Mouse (Mus musculus): ENCODE measurements around the gene H2-T23. TPM values are rescaled to one million over a fixed set of nuclear protein-coding genes. Genes with fewer than 3 reads are reported as not detected.

The H2-T23 gene
- polyA plus RNA-seq, 1 experiment from 2014 or later: 4.1 TPM

GRCm38 (mm10) chr17:35997713-35998510 lies 34.7 kb downstream of the H2-T23 start:
- Histone ChIP-seq H3K27ac (ENCODE audit: low read length) (no peak overlapping the region), H3K4me1 (ENCODE audit: control insufficient read depth, insufficient read depth, low read length) (peaks cover 19% of the 10 kb centered on the region), H3K9ac (ENCODE audit: low read depth, low read length) (no peak overlapping the region), H3K36me3 (ENCODE audit: control insufficient read depth, insufficient read depth, low read length) (no peaks in the 10 kb centered on the region), H3K4me3 (ENCODE audit: low read depth, low read length) (no peak overlapping the region), H3K4me2 (ENCODE audit: low read length) (no peak overlapping the region), H3K27me3 (ENCODE audit: control insufficient read depth, insufficient read depth, low read depth, low read length) (no peaks in the 10 kb centered on the region), H3K9me3 (replicated peaks; ENCODE audit: control insufficient read depth, low read length, poor library complexity, severe bottlenecking) (no peaks in the 10 kb centered on the region)
- 46% methylated on average over 12 of the region's 12 CpGs for WGBS
- no peak for ATAC-seq

- H3K4me1 ChIP-seq (ENCODE audit: control insufficient read depth, insufficient read depth, low read length): peaks cover 19% of the 10 kb centered on the region
- no peak overlapping the region for H3K27ac ChIP-seq (ENCODE audit: low read length)
- peak; percentile 61 for ATAC-seq
- H3K36me3 ChIP-seq (ENCODE audit: control insufficient read depth, insufficient read depth, low read length): no peaks in the 10 kb centered on the region
- H3K9ac ChIP-seq (ENCODE audit: low read depth, low read length): peak overlapping the region; percentile 28; the same call in 1 of the 2 replicates
- H3K9me3 ChIP-seq (replicated peaks; ENCODE audit: control insufficient read depth, low read length, poor library complexity, severe bottlenecking): no peaks in the 10 kb centered on the region
- H3K27me3 ChIP-seq (ENCODE audit: control insufficient read depth, insufficient read depth, low read depth, low read length): no peaks in the 10 kb centered on the region
- 1% methylated on average over 11 of the region's 11 CpGs for WGBS
- no peak overlapping the region; the same call in 1 of the 2 replicates for H3K4me3 ChIP-seq (ENCODE audit: low read depth, low read length)
- H3K4me2 ChIP-seq (ENCODE audit: low read length): peak overlapping the region; percentile 10; the same call in 1 of the 2 replicates
Measured at GRCm38 (mm10) chr17:35996949-35997348, 35.7 kb downstream of the H2-T23 start.

- 6% methylated on average over 14 of the region's 14 CpGs for WGBS
- H3K27ac ChIP-seq (ENCODE audit: low read length): peak overlapping the region; percentile 80; the same call in 1 of the 2 replicates
- no peaks in the 10 kb centered on the region for H3K36me3 ChIP-seq (ENCODE audit: control insufficient read depth, insufficient read depth, low read length)
- peaks cover 19% of the 10 kb centered on the region for H3K4me1 ChIP-seq (ENCODE audit: control insufficient read depth, insufficient read depth, low read length)
- no peaks in the 10 kb centered on the region for H3K9me3 ChIP-seq (replicated peaks; ENCODE audit: control insufficient read depth, low read length, poor library complexity, severe bottlenecking)
- H3K27me3 ChIP-seq (ENCODE audit: control insufficient read depth, insufficient read depth, low read depth, low read length): no peaks in the 10 kb centered on the region
- H3K9ac ChIP-seq (ENCODE audit: low read depth, low read length): peak overlapping the region; percentile 60
- no peak for ATAC-seq
- peak overlapping the region; percentile 55 for H3K4me3 ChIP-seq (ENCODE audit: low read depth, low read length)
- H3K4me2 ChIP-seq (ENCODE audit: low read length): peak overlapping the region; percentile 69
Measured at GRCm38 (mm10) chr17:35994879-35995240, 37.8 kb downstream of the H2-T23 start.

DNA sequence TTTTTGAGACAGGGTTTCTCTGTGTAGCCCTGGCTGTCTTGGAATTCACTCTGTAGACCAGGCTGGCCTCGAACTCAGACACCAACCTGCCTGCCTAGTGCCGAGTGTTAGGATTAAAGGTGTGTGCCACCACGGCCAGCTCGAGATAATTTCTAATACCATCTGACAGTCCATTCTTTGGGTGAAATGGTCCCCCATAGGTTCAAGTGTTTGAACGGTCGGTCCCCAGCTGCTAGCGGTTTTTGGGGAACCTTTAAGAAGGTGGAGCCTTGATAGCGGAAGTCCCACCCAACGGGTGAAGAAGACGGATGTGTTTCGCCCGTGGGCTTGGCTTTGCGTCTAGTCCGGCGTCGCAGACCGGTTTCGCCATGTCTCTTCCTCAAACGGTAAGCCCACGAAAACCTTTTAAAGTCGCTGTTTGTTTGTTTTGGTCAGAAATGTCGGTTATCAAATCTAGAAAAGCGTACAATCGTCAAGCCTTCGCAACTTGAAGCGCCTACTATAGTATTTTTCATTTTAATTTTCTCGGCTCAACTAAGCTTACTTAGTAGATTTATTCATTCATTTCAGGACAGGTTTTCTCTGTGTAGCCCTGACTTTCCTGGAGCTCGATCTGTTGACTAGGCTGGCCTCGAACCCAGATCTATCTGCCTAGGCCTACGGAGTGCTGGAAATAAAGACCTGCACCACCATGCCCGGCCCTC lies 38.3 kb downstream of the H2-T23 start:
- Histone ChIP-seq H3K9me3 (replicated peaks; ENCODE audit: control insufficient read depth, low read length, poor library complexity, severe bottlenecking) (no peaks in the 10 kb centered on the region), H3K27ac (ENCODE audit: low read length) (peak overlapping the region; percentile 80), H3K36me3 (ENCODE audit: control insufficient read depth, insufficient read depth, low read length) (peaks cover 2% of the 10 kb centered on the region; the same call in 1 of the 2 replicates), H3K27me3 (ENCODE audit: control insufficient read depth, insufficient read depth, low read depth, low read length) (no peaks in the 10 kb centered on the region), H3K4me1 (ENCODE audit: control insufficient read depth, insufficient read depth, low read length) (peaks cover 19% of the 10 kb centered on the region), H3K4me2 (ENCODE audit: low read length) (peak overlapping the region; percentile 69), H3K9ac (ENCODE audit: low read depth, low read length) (peak overlapping the region; percentile 60), H3K4me3 (ENCODE audit: low read depth, low read length) (peak overlapping the region; percentile 55)
- 2% methylated on average over 31 of the region's 31 CpGs for WGBS
- ATAC-seq: peak; percentile 81

DNA sequence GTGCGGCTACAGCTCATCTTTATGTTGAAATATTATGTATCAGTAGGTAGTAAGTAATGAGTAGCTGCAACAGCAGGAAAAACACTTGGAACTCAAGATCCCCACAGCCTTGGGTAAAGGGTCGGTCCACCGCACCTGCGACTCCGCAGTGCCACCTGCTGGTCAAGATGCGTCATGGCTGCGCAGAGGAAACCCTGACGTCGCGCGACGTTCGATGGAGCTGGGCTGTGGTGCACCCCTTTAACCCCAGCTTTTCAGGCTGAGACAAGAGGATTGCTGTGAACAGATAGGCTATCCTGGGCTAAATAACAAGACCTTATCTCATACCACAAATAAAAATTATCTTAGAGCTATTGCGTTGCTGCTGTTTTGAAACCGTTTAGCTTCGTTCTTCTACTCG lies 39.0 kb downstream of the H2-T23 start:
- peak overlapping the region; percentile 42; the same call in 1 of the 2 replicates for H3K27ac ChIP-seq (ENCODE audit: low read length)
- H3K4me1 ChIP-seq (ENCODE audit: control insufficient read depth, insufficient read depth, low read length): peaks cover 19% of the 10 kb centered on the region
- peak overlapping the region; percentile 69 for H3K4me2 ChIP-seq (ENCODE audit: low read length)
- peaks cover 8% of the 10 kb centered on the region for H3K36me3 ChIP-seq (ENCODE audit: control insufficient read depth, insufficient read depth, low read length)
- no peaks in the 10 kb centered on the region for H3K27me3 ChIP-seq (ENCODE audit: control insufficient read depth, insufficient read depth, low read depth, low read length)
- no peaks in the 10 kb centered on the region for H3K9me3 ChIP-seq (replicated peaks; ENCODE audit: control insufficient read depth, low read length, poor library complexity, severe bottlenecking)
- WGBS: 8% methylated on average over 17 of the region's 17 CpGs
- peak; percentile 80 for ATAC-seq
- no peak overlapping the region for H3K9ac ChIP-seq (ENCODE audit: low read depth, low read length)
- H3K4me3 ChIP-seq (ENCODE audit: low read depth, low read length): peak overlapping the region; percentile 55; the same call in 1 of the 2 replicates

DNA sequence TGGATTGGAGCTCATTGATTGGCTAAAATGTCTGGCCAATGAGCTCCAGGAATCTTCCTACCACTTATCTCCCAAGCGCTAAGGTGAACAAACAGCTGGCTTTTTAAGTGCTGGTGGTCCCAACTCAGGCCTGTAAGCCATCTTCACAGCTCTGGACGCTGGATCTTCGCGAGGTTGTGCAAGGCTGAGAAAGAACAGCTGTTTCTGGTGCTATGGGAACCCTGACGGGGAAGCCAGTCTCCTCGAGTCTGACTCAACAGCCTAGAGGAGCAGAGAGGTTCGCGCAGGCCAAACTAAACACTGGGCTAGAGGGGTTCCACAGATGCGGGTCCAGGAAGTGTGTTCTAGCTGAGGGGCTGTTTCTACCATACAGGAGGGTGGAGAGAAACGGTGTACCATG lies 40.9 kb downstream of the H2-T23 start:
- no peak for ATAC-seq

GRCm38 (mm10) chr17:35981776-35982175 lies 50.9 kb downstream of the H2-T23 start:
- ATAC-seq: no peak
- H3K4me1 ChIP-seq (ENCODE audit: control insufficient read depth, insufficient read depth, low read length): peaks cover 15% of the 10 kb centered on the region
- H3K4me3 ChIP-seq (ENCODE audit: low read depth, low read length): no peak overlapping the region
- no peak overlapping the region for H3K27ac ChIP-seq (ENCODE audit: low read length)
- WGBS: 96% methylated on average over 9 of the region's 9 CpGs
- no peaks in the 10 kb centered on the region for H3K27me3 ChIP-seq (ENCODE audit: control insufficient read depth, insufficient read depth, low read depth, low read length)
- H3K36me3 ChIP-seq (ENCODE audit: control insufficient read depth, insufficient read depth, low read length): peaks cover 19% of the 10 kb centered on the region
- no peak overlapping the region for H3K9ac ChIP-seq (ENCODE audit: low read depth, low read length)
- H3K9me3 ChIP-seq (replicated peaks; ENCODE audit: control insufficient read depth, low read length, poor library complexity, severe bottlenecking): no peaks in the 10 kb centered on the region
- H3K4me2 ChIP-seq (ENCODE audit: low read length): no peak overlapping the region

More for the DNA sequence above, 40.9 kb downstream of the H2-T23 start:
- Histone ChIP-seq H3K27me3 (ENCODE audit: control insufficient read depth, insufficient read depth, low read depth, low read length) (no peaks in the 10 kb centered on the region), H3K9me3 (replicated peaks; ENCODE audit: control insufficient read depth, low read length, poor library complexity, severe bottlenecking) (no peaks in the 10 kb centered on the region), H3K4me3 (ENCODE audit: low read depth, low read length) (no peak overlapping the region), H3K4me1 (ENCODE audit: control insufficient read depth, insufficient read depth, low read length) (peaks cover 11% of the 10 kb centered on the region), H3K4me2 (ENCODE audit: low read length) (no peak overlapping the region), H3K36me3 (ENCODE audit: control insufficient read depth, insufficient read depth, low read length) (peaks cover 24% of the 10 kb centered on the region), H3K9ac (ENCODE audit: low read depth, low read length) (no peak overlapping the region), H3K27ac (ENCODE audit: low read length) (no peak overlapping the region)
- 52% methylated on average over 10 of the region's 10 CpGs for WGBS

DNA sequence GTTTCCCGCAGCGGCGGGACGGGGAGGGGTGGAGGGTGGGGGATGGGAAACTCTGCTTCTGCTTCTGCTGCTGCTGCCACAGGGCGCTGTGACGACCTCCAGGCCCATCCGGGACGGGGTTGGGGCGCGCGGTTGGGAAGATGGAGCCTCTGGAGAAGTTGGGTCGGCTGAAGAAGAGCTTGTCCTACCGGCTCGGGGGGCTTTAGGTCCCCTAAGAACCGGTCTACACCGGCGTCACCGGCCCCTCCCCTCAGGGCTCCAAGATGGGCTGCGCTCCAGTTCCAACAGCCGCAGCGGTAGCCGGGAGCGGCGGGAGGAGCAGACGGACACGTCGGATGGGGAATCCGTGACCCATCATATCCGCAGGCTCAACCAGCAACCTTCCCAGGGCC lies 52.3 kb downstream of the H2-T23 start:
- peak overlapping the region; percentile 76 for H3K4me2 ChIP-seq (ENCODE audit: low read length)
- H3K4me1 ChIP-seq (ENCODE audit: control insufficient read depth, insufficient read depth, low read length): peaks cover 15% of the 10 kb centered on the region
- peak overlapping the region; percentile 95 for H3K27ac ChIP-seq (ENCODE audit: low read length)
- H3K9ac ChIP-seq (ENCODE audit: low read depth, low read length): peak overlapping the region; percentile 90
- ATAC-seq: peak; percentile 44; the same call in 1 of the 2 replicates
- no peaks in the 10 kb centered on the region for H3K27me3 ChIP-seq (ENCODE audit: control insufficient read depth, insufficient read depth, low read depth, low read length)
- whole genome bisulfite sequencing: 0% methylated on average over 29 of the region's 29 CpGs
- peak overlapping the region; percentile 94 for H3K4me3 ChIP-seq (ENCODE audit: low read depth, low read length)
- no peaks in the 10 kb centered on the region for H3K9me3 ChIP-seq (replicated peaks; ENCODE audit: control insufficient read depth, low read length, poor library complexity, severe bottlenecking)
- peaks cover 23% of the 10 kb centered on the region for H3K36me3 ChIP-seq (ENCODE audit: control insufficient read depth, insufficient read depth, low read length)

All from midbrain, embryonic 16.5 days (tissue).